Mouse (Mus musculus) testis, adult 2 months (tissue): ENCODE data around the gene Bpifb1.
"Not testable (repeated sequence)": the region's sequence is repeated elsewhere in the genome, so short reads cannot be mapped to it uniquely, and the experiment has no call there.

Source experiments
- CTCF ChIP-seq: fragments of 200-500 bp; IDR thresholded peaks from 2 replicates; pipeline ENCODE4 v1.5.1; 2012; ENCODE audit warnings: low read depth, mild to moderate bottlenecking, inconsistent platforms, low read length, moderate library complexity; ENCODE audit not compliant: control insufficient read depth, insufficient read depth, insufficient replicate concordance
- POLR2A ChIP-seq: fragments of 200-500 bp; IDR thresholded peaks from 2 replicates; pipeline ENCODE4 v1.6.1; 2012; ENCODE audit warnings: low read depth, mild to moderate bottlenecking, inconsistent platforms, low read length, moderate library complexity; ENCODE audit not compliant: control insufficient read depth

DNA sequence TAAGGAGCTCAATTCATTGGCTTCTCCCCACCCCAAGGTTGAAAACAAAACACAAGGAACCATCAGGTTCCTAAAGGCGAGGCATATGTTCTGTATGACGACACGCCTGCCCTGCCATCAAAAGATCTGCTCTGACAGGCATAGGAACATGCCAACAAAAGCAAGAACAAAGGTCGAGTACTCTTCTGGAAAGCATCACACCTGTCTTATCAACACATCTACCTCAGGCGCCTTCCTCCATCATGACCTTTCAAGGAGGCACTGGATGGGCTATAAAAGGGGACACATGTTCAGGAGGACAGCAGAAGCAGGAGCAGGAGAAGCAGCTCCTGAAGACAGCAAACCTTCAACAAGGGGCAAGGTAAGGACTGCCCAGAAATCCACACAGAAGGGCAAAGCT, 66.9 kb downstream of the Bpifb1 start, which contains the start of gene Bpifb9a:
- TF ChIP-seq CTCF, POLR2A: not testable (repeated sequence)
